Mouse (Mus musculus) liver, adult 2 months (tissue): ENCODE data around the gene Cyb5r1.

ENCODE experiments used
- CTCF ChIP-seq: fragments of 200-500 bp; IDR thresholded peaks from 2 replicates; pipeline ENCODE4 v1.5.1; 2011; ENCODE audit warnings: low read depth, low read length, control low read depth
- POLR2A ChIP-seq: fragments of 200-500 bp; IDR thresholded peaks from 2 replicates; pipeline ENCODE4 v1.6.1; 2011; ENCODE audit warnings: low read length, control low read depth; ENCODE audit not compliant: insufficient read depth; ENCODE audit errors: extremely low read depth

DNA sequence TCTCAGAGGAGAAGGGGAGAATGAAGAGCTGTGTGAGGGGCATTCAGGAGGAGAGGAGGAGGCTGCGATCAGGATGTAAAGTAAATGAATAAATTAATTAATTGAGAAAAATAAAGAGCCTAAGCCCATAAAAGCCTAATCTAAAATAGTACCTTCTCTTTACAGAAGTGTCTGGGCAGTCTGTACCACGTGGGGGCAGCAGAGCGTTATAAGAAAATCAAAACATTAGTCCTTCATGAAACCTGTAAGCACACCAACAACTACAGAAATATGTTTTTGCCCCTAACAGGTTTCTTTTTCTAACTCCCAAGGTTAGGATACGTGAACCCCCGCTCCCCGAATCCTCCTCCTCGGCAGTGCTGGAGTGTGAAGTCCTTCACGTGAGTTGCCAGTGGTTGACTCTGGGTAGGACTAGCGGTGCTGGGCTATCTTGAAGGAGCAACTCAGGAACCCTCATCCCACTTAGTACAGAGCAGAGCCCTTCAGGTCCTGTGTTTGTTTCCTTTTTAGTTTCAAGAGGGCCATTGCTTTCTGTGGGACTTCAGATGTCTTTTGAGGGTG lies 36.5 kb upstream of the Cyb5r1 start:
- peak; percentile 38 for TF ChIP-seq CTCF
- no peak for TF ChIP-seq POLR2A
